Mouse (Mus musculus): Measurements from ENCODE around the gene Adgb. TPM values are rescaled to one million over a fixed set of nuclear protein-coding genes. Genes with fewer than 3 reads are reported as not detected.

Gene Adgb
- total RNA-seq, 2 experiments from 2014 or later: 0.08 TPM

DNA sequence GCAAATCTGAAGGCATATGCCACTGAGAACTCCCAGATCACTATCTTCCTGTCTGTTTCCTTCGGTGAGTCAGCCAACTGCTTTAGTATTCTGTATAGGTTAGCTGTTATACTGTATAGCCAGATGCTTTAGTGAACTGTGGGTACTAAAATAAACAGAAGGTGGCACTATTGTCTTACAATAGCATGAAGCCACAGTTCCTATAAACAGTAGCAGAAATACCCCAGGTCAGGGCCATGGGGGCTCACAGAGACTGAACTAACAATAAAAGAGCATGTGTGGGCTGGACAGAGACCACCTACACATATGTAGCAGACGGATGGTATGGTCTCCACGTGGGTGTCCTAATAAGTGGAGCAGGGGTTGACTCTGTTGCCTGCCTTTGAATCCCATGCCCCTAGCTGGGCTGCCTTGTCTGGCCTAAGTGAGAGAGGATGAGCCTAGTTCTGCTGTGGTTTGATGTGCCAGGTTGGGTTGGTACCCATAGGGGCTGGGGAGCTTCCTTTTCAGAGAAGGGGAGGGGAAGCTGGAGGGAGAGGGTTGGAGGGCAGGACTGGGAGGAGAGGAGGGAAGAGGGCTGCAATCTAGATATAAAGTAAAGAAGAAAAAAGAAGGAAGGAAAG lies 116.4 kb downstream of the Adgb start:
- intact Hi-C loops (cut with DNase I): loop anchor here (1.0 kb wide), 1 partner anchor 203 kb away; the partner anchor contains the start of gene Rab32

DNA sequence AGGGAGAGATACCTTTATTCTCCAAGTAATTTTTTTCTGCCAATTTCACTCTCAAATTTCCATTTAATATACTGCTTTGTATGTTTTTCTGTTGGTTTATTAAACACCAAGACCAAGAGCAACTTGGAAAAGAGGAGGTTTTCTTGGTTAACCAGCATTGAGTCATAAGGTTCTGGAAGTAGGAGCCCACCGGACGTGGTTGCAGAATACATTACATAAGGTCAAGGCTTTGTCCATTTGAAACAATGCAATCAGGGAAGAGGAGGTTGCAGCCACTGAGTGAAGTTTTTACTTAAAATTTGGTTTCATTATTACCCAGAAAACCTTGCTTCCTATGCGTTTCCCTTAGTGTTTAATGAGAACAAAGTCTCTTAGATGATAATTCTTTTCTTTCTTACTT lies 119.9 kb downstream of the Adgb start:
- no peak for DNase-seq

More for the DNA sequence above, 116.4 kb downstream of the Adgb start:
- peak in 1 of 2 experiments; percentile 3 for DNase-seq

DNA sequence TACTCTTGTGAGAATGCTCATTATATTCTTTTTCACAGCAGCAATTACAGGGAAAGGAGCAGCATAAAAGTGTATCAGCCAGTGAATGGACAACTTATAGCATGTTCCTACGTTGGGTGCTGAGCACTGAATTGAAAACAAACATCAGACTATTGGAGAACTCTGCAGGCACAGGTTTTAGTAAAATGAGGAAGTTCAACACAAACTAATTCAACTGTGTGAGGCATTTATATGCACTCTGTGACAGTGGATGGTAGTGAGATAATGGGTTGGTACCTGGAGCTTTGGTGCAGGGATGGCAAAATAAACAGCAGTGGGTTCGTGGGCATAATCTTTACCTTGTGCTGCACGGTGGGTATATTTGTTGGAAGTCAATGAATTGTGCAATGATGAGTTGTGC lies 121.6 kb downstream of the Adgb start:
- intact Hi-C loops (cut with DNase I): no loop called here
- no peak for DNase-seq

More for the DNA sequence above, 119.9 kb downstream of the Adgb start:
- intact Hi-C loops (cut with DNase I): no loop called here

DNA sequence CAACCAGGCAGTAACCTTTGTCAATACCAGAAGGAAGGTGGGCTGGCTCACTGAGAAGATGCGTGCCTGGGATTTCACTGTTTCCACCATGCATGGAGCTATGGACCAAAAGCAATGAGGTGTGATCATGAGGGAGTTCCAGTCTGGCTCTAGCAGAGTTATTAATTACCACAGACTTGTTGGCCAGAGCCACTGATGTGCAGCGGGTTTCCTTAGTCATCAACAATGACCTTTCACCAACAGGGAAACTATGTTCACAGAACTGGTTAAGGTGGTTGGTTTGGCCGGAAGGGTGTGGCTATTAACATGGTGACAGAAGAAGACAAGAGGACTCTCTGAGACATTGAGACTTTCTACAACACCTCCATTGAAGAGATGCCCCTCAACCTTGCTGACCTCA lies 128.2 kb downstream of the Adgb start:
- intact Hi-C loops (cut with DNase I): no loop called here
- DNase-seq: no peak

DNA sequence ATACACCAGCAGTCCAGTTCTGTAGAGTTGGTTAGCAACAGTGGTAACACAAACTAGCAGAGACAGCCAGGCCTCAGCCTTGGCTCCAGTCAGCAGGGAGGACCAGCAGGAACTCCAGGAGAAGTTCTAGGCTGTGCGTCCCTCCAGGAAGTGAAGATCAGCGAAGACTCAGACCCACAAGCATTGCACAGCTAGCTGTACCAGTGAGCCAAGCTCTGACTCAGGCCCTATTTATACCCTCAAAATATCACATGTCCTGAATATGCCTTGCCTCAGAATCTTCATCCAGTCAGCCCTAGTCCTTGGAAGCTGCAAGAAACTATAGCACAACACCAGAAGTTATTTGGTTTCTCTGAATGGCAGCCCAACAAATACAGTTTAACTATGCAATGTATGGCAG lies 146.6 kb downstream of the Adgb start:
- no peak for DNase-seq
- intact Hi-C loops (cut with DNase I): no loop called here

DNA sequence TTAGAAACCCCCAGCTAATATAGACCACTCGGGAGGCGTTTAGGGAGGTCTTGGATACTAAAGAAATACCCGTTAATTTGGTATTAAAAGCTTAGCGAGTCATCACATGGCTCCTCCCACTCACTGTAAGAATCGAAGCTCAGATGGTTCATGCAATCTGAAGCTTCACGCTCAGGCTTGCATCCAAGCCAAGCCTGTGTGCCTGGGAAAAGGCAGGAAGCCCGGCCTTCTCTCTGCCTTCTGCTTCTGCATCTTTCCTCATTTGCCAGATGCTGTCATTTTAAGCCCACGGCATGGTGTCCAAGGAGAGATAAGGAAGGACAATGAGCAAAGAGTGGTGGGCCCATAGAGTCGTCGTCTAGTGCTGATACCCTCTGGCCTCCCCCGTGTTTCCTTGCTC lies 149.2 kb downstream of the Adgb start:
- no peak for DNase-seq
- intact Hi-C loops (cut with DNase I): loop anchor here (5.0 kb wide), 1 partner anchor 526 kb away; no protein-coding TSS in a partner anchor

DNA sequence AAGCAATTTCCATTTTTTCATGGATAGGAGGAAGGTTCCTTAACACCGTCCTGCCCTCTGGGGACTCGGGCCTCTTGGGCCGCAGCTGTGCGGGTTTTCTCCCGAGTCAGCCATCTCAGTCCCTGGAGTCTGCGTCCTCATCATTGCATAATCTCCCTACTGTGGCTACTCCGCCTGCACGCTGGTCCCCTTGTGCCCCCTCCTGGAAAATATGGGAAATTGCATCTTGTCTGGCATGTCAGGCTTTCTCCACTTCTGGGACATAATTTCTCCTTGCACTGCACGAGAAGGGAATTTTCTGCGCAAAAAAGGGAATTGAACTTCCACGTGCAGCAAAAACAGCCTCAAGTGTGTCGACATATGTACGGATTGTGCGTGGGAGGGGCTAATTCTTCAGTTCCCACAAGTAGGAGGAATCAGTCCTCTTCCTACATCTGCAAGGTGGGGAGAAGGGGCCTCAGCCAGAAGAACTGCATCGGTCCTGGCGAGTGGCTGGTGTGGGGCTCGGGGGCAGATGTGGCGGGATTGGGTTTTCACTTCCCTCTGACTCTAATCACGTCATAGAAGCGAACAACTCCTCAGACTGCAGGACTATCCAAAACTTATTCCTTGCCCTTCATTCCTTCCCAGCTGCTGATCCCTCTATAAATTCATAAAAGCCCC lies 150.9 kb downstream of the Adgb start:
- DNase-seq: peak; percentile 57 to 61
- intact Hi-C loops (cut with DNase I): loop anchor here (2.0 to 5.0 kb wide), 2 partner anchors 506 to 524 kb away; no protein-coding TSS in a partner anchor

DNA sequence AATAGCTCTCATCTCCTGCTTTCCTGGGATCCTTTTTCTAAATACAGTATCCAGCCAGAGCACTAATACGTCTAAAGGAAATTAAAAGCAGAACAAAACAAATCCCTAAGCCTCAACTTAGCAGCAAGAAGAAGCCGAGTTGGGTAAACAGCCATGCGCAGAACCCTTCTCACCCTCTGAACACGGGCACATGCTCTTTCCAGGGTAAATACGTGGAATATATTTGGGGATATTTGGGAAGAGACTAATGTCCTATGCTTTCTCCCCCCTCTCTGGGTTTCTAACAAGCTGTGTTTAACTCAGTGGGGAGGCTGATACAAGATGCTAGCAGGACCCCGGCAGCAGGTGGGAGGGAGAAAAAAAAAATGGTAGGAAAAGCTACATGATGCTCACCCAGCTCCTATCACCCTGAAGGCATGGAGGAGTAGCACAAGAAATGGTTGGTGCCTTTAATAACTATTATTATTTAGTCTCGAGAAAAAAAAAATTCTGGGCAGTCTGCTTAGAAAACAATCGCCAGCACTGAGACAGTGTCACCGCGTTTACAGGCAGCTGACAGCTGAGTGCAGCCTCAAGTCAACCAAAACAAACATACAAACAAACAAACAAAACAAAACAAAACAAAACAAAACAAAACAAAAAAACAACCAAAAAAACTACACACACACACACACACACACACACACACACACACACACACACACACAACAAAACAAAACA lies 151.6 kb downstream of the Adgb start:
- DNase-seq: no peak
- intact Hi-C loops (cut with DNase I): loop anchor here (2.0 to 5.0 kb wide), 2 partner anchors 506 to 523 kb away; no protein-coding TSS in a partner anchor

DNA sequence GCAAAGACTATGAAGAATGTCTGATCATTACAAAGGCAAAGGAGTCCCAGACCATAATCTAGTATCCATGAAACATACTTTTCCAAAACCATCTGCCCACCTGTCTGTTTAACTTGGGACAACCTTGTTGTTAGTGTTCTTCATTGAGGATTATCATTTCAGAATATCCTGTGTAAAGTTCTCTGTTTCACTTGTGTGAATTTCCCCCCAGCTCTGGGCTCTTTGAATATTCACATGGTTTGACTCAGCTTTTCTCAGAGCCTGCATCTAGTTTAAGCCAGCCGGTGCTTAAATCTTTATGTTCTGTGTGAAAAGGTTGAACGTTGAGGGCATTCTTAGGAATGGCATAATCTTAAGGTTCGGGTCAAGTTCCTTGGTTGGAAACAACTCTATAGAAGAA lies 154.0 kb downstream of the Adgb start:
- intact Hi-C loops (cut with DNase I): no loop called here
- no peak for DNase-seq

DNA sequence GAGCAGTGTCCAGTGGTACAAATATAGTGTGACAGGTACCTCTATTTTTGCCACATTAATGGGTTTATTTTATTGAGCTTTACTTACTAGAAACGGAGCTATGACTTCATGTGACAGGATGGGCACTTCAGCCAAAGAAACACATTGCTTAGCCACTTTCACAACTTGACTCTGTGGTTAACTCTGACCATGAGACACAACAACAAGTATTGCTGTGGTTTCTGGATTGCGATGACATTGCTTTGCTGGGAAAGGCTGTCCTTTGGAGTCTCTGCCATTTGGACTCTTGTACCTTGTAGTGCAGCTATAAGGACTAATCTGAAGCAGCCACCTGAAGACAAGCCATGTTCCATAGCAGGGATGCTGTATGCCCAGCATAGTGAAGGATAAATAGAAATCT lies 156.5 kb downstream of the Adgb start:
- intact Hi-C loops (cut with DNase I): no loop called here
- no peak for DNase-seq

DNA sequence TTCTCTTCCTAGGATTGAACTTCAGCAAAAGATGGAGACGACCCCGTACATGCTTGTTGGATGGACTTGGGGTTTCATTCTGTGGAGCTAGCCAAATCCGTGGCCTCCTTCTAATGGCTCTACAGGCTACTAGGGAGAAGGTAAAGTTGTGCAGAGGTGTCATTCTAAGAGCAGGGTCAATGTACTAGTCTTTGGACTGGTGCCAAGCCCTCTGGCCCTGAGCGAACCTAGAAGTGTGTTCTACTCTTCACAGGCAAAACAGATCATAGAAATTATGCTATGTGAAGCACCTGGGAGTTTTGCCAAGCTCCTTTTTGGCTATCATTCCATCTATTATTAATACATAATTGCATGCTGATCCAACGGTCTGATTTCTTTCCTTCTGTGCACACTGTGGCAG lies 157.6 kb downstream of the Adgb start:
- no peak for DNase-seq
- intact Hi-C loops (cut with DNase I): no loop called here

DNA sequence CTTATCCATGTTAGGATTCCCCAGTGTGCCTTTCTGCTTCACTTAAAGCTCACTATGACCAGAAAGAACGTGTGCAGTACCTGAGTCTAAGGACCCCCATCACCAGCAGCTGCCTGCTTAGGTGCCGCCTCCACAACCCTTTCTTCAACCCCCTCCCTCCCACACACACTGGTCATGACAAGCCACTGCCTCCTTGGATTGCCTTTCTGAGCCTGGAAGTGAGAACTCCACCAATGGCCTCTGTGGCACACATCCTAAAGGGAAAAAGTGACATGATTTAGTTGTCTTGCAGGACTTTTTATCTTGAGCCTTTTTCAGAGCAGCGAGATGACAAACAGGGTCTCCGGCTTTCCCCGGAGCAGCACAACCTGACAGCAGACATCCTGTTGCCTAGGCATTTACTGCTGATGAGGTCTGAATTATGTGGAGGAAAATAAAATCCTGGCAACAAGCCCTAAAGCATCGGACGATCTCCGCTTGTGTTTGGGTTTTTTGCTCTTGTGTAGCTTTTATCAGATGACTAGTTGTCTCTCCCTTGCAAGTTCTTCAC lies 162.2 kb downstream of the Adgb start:
- DNase-seq: no peak
- intact Hi-C loops (cut with DNase I): no loop called here

DNA sequence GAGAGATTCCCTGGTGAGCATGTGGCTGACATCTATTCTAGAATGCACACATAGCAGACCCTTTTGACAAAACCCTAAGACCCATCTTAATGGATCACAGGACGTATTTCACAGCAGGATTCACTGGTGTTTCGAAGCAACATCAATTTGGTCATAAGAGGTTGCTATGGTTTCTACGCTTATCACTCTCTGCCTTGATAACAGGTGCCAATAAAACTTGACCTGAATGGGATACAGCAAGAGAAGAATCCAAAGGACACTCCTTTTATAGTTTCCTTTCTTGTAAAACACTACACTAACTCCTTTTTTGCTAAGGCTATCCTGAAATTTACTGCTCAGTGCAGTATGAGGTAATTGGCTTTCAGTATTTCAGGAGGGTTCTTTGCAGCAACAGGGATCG lies 163.1 kb downstream of the Adgb start:
- intact Hi-C loops (cut with DNase I): no loop called here

DNA sequence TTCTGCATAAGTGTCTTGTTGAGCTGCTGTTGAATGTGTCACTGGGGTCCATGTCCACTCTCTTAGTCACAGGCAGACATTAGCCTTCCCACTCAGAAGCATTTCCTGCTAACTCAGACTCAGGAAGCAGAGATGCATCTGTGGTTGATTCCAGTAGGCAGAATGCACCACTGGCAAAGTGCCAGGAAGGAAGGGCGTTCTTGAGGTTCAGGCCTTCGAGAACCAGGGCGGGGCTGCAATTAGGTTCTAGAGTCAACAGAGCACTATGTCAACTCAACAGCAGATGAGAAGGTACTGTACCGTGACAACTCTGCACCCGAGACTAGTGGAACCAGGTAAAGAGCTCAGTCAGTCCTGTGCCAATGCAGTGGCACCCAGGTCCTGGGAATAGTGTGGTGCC lies 164.7 kb downstream of the Adgb start:
- no peak for DNase-seq
- intact Hi-C loops (cut with DNase I): no loop called here

More for the DNA sequence above, 163.1 kb downstream of the Adgb start:
- DNase-seq: no peak

DNA sequence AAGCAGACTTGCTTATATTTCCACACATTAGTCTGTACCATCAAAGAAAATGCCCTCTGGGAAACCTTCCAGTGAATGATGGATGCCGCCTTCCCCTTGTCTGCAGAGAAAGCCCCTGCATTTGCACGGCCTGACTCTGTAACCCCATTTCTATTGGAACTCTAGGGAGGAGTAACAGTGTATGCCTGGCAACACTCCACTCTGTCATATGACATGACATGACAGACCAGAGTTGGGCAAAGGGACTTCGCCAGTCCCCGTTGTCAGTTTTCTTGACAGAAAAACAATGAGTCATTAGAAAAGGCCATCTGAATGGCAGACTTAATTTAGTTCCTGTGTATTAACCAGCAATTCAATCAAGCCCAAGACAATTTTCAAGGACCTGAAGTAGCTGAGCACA lies 167.8 kb downstream of the Adgb start:
- intact Hi-C loops (cut with DNase I): no loop called here
- no peak for DNase-seq

DNA sequence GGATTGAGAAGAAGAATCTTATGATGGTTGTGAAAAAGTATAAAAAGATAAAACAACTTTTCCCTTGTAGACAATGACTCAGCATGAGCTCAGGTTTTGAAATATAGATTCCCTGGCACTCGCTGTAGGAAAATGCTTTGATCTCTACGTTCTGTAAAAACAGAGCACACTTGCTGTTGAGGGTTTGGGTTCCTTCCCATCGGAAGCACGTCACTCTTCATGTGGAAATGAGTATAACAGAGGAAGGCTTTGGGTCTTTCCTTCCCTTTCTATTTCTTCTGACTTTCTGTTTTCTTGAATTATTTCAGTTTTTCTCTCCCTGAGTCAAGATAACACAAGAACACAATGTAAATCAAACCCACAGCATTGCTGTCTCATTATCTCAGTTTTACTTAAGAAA lies 170.4 kb downstream of the Adgb start:
- intact Hi-C loops (cut with DNase I): no loop called here
- no peak for DNase-seq

DNA sequence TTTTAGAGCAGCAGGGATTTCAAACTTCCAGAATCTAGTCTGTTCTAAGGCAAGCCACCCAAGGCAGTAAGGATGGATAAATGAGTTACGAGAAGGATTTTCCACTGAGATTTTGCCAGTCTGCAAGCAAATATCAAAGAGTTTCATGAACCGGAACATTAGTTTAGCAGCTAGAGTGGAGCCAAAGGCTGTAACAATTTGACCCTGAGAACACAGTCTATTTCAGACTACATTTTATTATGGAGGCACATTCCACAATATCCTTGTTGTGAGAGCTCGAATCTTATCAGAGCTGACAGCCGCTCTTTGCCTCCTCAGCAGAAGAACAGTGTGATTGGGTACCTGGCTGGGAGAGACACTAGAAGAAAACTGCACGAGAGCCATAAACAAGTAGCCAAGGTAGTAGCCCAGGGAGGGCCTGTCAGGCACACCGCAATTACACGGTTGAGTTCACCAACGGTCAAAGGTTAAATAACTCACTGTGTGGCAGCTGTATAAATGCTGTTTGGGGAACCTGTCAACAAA lies 171.1 kb downstream of the Adgb start:
- DNase-seq: no peak
- intact Hi-C loops (cut with DNase I): no loop called here

DNA sequence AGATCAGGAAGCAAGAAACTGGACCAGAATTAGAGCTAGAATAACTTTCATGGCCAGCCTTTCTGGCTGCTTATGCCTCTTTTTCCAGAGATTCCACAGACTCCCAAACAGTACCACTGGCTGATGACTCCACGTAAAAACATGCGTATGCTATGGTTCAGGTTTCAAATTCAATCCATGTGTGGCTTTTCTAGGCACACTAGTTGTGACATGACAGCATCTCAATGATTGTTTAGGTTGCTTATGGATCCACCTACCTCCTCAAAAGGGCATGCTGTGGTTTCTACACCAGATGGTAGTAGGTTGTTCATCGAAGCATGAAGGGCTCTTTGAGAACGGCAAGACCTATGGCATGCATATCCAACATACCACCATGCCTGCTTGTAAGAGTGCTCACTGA lies 172.1 kb downstream of the Adgb start:
- intact Hi-C loops (cut with DNase I): no loop called here

DNA sequence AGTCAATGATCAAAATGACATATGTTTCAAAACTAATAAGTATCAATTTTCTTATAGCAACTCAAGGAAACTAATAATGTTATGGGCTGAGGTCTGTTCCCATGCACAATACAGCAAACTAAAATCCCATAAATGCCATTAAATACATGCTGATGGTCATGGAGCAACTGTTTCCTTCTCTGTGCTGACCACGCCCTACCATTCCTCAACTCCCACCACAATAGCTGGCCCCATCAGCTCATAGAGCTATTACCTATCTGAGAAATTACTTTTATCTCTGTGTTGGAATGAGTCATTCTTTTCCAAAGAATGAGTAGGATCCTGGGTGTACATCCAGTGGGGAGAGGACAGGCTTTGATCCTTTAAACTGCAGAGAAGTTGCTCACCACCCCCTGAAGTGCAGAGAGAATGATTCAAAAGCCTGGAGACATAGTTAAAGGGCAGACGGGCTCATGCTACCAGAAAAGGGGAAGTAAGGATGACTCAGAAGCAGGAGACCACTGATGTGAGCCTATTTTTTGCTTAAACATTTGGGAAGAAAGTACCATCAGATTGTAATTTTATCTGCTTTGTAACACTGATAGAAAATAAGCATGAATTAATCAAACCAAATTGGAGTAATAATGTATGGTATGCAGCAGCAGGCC lies 184.8 kb downstream of the Adgb start:
- DNase-seq: no peak

More for the DNA sequence above, 172.1 kb downstream of the Adgb start:
- no peak for DNase-seq

More for the DNA sequence above, 184.8 kb downstream of the Adgb start:
- intact Hi-C loops (cut with DNase I): no loop called here
